Mouse (Mus musculus): ENCODE measurements around the gene Ppp1r3e. TPM values are rescaled to one million over a fixed set of nuclear protein-coding genes. Genes with fewer than 3 reads are reported as not detected.

Ppp1r3e gene
- polyA plus RNA-seq, 1 experiment from 2014 or later, result 3.8 TPM

DNA sequence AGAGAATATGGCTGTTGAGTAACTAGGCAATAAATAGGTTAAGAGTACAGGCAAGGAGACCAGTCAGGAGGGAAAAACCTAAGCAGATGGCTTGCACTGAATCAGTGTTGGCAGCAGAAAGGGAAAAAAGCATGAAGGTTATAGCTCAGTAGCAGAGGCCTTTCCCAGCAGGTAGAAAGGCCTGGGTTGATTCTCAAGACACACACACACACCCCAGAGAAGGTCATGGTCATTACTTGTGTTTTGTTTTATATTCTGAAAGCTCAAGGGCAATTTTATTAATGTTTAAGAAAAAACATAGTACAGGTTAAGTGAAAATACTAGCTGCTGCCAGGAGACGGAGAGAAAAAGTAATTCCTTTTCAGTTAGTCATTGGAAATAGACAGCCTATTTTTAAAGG is 53.6 kb downstream of the Ppp1r3e start:
- Histone ChIP-seq H3K4me2 (replicated peaks; ENCODE audit: low read depth) (no peak overlapping the region), H3K4me1 (replicated peaks; ENCODE audit: control insufficient read depth, insufficient read depth, low read length) (no peaks in the 10 kb centered on the region), H3K4me3 (ENCODE audit: low read depth, low read length) (no peak overlapping the region), H3K9me3 (ENCODE audit: control insufficient read depth) (no peaks in the 10 kb centered on the region), H3K27me3 (replicated peaks; ENCODE audit: control insufficient read depth, insufficient read depth, low read length) (no peaks in the 10 kb centered on the region), H3K9ac (ENCODE audit: low read depth, low read length) (no peak overlapping the region), H3K36me3 (ENCODE audit: control insufficient read depth, insufficient read depth) (no peaks in the 10 kb centered on the region), H3K27ac (ENCODE audit: low read depth, low read length) (no peak overlapping the region)
- TF ChIP-seq CTCF (IDR thresholded peaks at IDR 0.05; ENCODE audit: low read depth), result no peak
- WGBS, result 47% methylated on average over 1 of the region's 1 CpGs
- no peak for ATAC-seq

Other genes with a start within 250 kb of the Ppp1r3e start
- gene Gm17606, start 236.6 kb downstream of the Ppp1r3e start, polyA plus RNA-seq (2015; fragmentation: Nextera tagmentation; extraction: Ambion mirVana), result not detected in 2 replicates
- 0.47 and 0.63 TPM in 2 replicates for gene Cdh24, start 236.2 kb downstream of the Ppp1r3e start, polyA plus RNA-seq (2015; fragmentation: Nextera tagmentation; extraction: Ambion mirVana)
- 75.5 and 76.8 TPM in 2 replicates for gene 1700123O20Rik, start 191.3 kb downstream of the Ppp1r3e start, polyA plus RNA-seq (2015; fragmentation: Nextera tagmentation; extraction: Ambion mirVana)
- 49.9 and 57.4 TPM in 2 replicates for gene Acin1, start 190.6 kb downstream of the Ppp1r3e start, polyA plus RNA-seq (2015; fragmentation: Nextera tagmentation; extraction: Ambion mirVana)
- gene Gm29776, start 178.7 kb downstream of the Ppp1r3e start, polyA plus RNA-seq (2015; fragmentation: Nextera tagmentation; extraction: Ambion mirVana), result 0.09 TPM in 1 of 2 replicates, not detected in the other
- gene Cebpe, start 165.4 kb downstream of the Ppp1r3e start, polyA plus RNA-seq (2015; fragmentation: Nextera tagmentation; extraction: Ambion mirVana), result not detected in 2 replicates
- 34.2 and 36.9 TPM in 2 replicates for gene Slc7a8, start 95.6 kb downstream of the Ppp1r3e start, polyA plus RNA-seq (2015; fragmentation: Nextera tagmentation; extraction: Ambion mirVana)
- not detected in 2 replicates for gene Rnf212b, start 63.4 kb downstream of the Ppp1r3e start, polyA plus RNA-seq (2015; fragmentation: Nextera tagmentation; extraction: Ambion mirVana)
- gene Homez, start 6.6 kb downstream of the Ppp1r3e start, polyA plus RNA-seq (2015; fragmentation: Nextera tagmentation; extraction: Ambion mirVana), result 6.0 and 7.3 TPM in 2 replicates
- 8.0 and 9.3 TPM in 2 replicates for gene Bcl2l2, start 5.8 kb upstream of the Ppp1r3e start, polyA plus RNA-seq (2015; fragmentation: Nextera tagmentation; extraction: Ambion mirVana)
- 1.8 and 1.9 TPM in 2 replicates for gene Gm20521, start 5.9 kb upstream of the Ppp1r3e start, polyA plus RNA-seq (2015; fragmentation: Nextera tagmentation; extraction: Ambion mirVana)
- 60.9 and 64.1 TPM in 2 replicates for gene Pabpn1, start 14.9 kb upstream of the Ppp1r3e start, polyA plus RNA-seq (2015; fragmentation: Nextera tagmentation; extraction: Ambion mirVana)
- 12.5 and 12.9 TPM in 2 replicates for gene Slc22a17, start 35.6 kb upstream of the Ppp1r3e start, polyA plus RNA-seq (2015; fragmentation: Nextera tagmentation; extraction: Ambion mirVana)
- 6.5 and 7.1 TPM in 2 replicates for gene Efs, start 48.6 kb upstream of the Ppp1r3e start, polyA plus RNA-seq (2015; fragmentation: Nextera tagmentation; extraction: Ambion mirVana)
- gene Il25, start 55.1 kb upstream of the Ppp1r3e start, polyA plus RNA-seq (2015; fragmentation: Nextera tagmentation; extraction: Ambion mirVana), result not detected in 2 replicates
- 1.1 and 2.1 TPM in 2 replicates for gene Cmtm5, start 58.7 kb upstream of the Ppp1r3e start, polyA plus RNA-seq (2015; fragmentation: Nextera tagmentation; extraction: Ambion mirVana)
- gene Myh6, start 89.4 kb upstream of the Ppp1r3e start, polyA plus RNA-seq (2015; fragmentation: Nextera tagmentation; extraction: Ambion mirVana), result 0.53 TPM in 1 of 2 replicates, not detected in the other
- not detected in 2 replicates for gene Gm17428, start 99.4 kb upstream of the Ppp1r3e start, polyA plus RNA-seq (2015; fragmentation: Nextera tagmentation; extraction: Ambion mirVana)
- gene Myh7, start 117.1 kb upstream of the Ppp1r3e start, polyA plus RNA-seq (2015; fragmentation: Nextera tagmentation; extraction: Ambion mirVana), result 3.9 and 5.6 TPM in 2 replicates
- gene Ngdn, start 137.9 kb upstream of the Ppp1r3e start, polyA plus RNA-seq (2015; fragmentation: Nextera tagmentation; extraction: Ambion mirVana), result 69.4 and 77.9 TPM in 2 replicates
- 0.87 and 1.1 TPM in 2 replicates for gene Zfhx2, start 214.8 kb upstream of the Ppp1r3e start, polyA plus RNA-seq (2015; fragmentation: Nextera tagmentation; extraction: Ambion mirVana)
- 7.5 and 8.8 TPM in 2 replicates for gene Thtpa, start 217.2 kb upstream of the Ppp1r3e start, polyA plus RNA-seq (2015; fragmentation: Nextera tagmentation; extraction: Ambion mirVana)
- gene Ap1g2, start 229.0 kb upstream of the Ppp1r3e start, polyA plus RNA-seq (2015; fragmentation: Nextera tagmentation; extraction: Ambion mirVana), result 75.3 and 81.5 TPM in 2 replicates
- 0.90 and 0.93 TPM in 2 replicates for gene Jph4, start 239.4 kb upstream of the Ppp1r3e start, polyA plus RNA-seq (2015; fragmentation: Nextera tagmentation; extraction: Ambion mirVana)